Mouse (Mus musculus): Measurements from ENCODE around the gene Npepps.
"Not testable (repeated sequence)": the region's sequence is repeated elsewhere in the genome, so short reads cannot be mapped to it uniquely, and the experiment has no call there.

Gene Npepps

GRCm38 (mm10) chr11:97241321-97241720, 39.1 kb downstream of the Npepps start:
- no peak for DNase-seq (ENCODE audit: extremely low spot score, low read depth, low spot score)

GRCm38 (mm10) chr11:97237976-97238375, 42.5 kb downstream of the Npepps start:
- no peak for DNase-seq (ENCODE audit: extremely low spot score, low read depth, low spot score)

GRCm38 (mm10) chr11:97232436-97232835, 48.0 kb downstream of the Npepps start:
- DNase-seq (ENCODE audit: extremely low spot score, low read depth, low spot score), result no peak

- no peak for DNase-seq (ENCODE audit: extremely low spot score, low read depth, low spot score)
Measured at GRCm38 (mm10) chr11:97229396-97229795, 51.0 kb downstream of the Npepps start.

- no peak for DNase-seq (ENCODE audit: extremely low spot score, low read depth, low spot score)
Measured at GRCm38 (mm10) chr11:97228985-97229384, 51.5 kb downstream of the Npepps start.

- no peak for DNase-seq (ENCODE audit: extremely low spot score, low read depth, low spot score)
Measured at GRCm38 (mm10) chr11:97226131-97226530, 54.3 kb downstream of the Npepps start.

- no peak for DNase-seq (ENCODE audit: extremely low spot score, low read depth, low spot score)
Measured at GRCm38 (mm10) chr11:97223485-97223884, 57.0 kb downstream of the Npepps start.

- DNase-seq (ENCODE audit: extremely low spot score, low read depth, low spot score), result no peak
Measured at GRCm38 (mm10) chr11:97221611-97222010, 58.8 kb downstream of the Npepps start.

- no peak for DNase-seq (ENCODE audit: extremely low spot score, low read depth, low spot score)
Measured at GRCm38 (mm10) chr11:97220211-97220610, 60.2 kb downstream of the Npepps start.

- no peak for DNase-seq (ENCODE audit: extremely low spot score, low read depth, low spot score)
Measured at GRCm38 (mm10) chr11:97214411-97214810, 66.0 kb downstream of the Npepps start.

GRCm38 (mm10) chr11:97210728-97211400, 69.6 kb downstream of the Npepps start:
- DNase-seq (ENCODE audit: extremely low spot score, low read depth, low spot score), result no peak

- no peak for DNase-seq (ENCODE audit: extremely low spot score, low read depth, low spot score)
Measured at GRCm38 (mm10) chr11:97207011-97207422, 73.4 kb downstream of the Npepps start.

- DNase-seq (ENCODE audit: extremely low spot score, low read depth, low spot score), result no peak
Measured at GRCm38 (mm10) chr11:97199519-97199918, 80.9 kb downstream of the Npepps start.

- DNase-seq (ENCODE audit: extremely low spot score, low read depth, low spot score), result no peak
Measured at GRCm38 (mm10) chr11:97198601-97199000, 81.8 kb downstream of the Npepps start.

GRCm38 (mm10) chr11:97197021-97197420, 83.4 kb downstream of the Npepps start:
- no peak for DNase-seq (ENCODE audit: extremely low spot score, low read depth, low spot score)

- DNase-seq (ENCODE audit: extremely low spot score, low read depth, low spot score), result no peak
Measured at GRCm38 (mm10) chr11:97196541-97196940, 83.9 kb downstream of the Npepps start.

- DNase-seq (ENCODE audit: extremely low spot score, low read depth, low spot score), result no peak
Measured at GRCm38 (mm10) chr11:97192621-97192951, 87.9 kb downstream of the Npepps start.

- no peak for DNase-seq (ENCODE audit: extremely low spot score, low read depth, low spot score)
Measured at GRCm38 (mm10) chr11:97191915-97192620, 88.4 kb downstream of the Npepps start.

GRCm38 (mm10) chr11:97190992-97191391, 89.4 kb downstream of the Npepps start:
- DNase-seq (ENCODE audit: extremely low spot score, low read depth, low spot score), result no peak

- DNase-seq (ENCODE audit: extremely low spot score, low read depth, low spot score), result not testable (repeated sequence)
Measured at GRCm38 (mm10) chr11:97189645-97190044, 90.8 kb downstream of the Npepps start.

- DNase-seq (ENCODE audit: extremely low spot score, low read depth, low spot score), result no peak
Measured at GRCm38 (mm10) chr11:97189231-97189630, 91.2 kb downstream of the Npepps start.

- DNase-seq (ENCODE audit: extremely low spot score, low read depth, low spot score), result peak; percentile 47
Measured at GRCm38 (mm10) chr11:97188643-97188955, 91.8 kb downstream of the Npepps start.
